Mouse (Mus musculus): ENCODE results near the gene Ryr1.
A peak's percentile ranks its signal among the peaks of the same experiment; 100 is the strongest.
"Not testable (repeated sequence)": the region's sequence is repeated elsewhere in the genome, so short reads cannot be mapped to it uniquely, and the experiment has no call there.

Ryr1 gene

DNA sequence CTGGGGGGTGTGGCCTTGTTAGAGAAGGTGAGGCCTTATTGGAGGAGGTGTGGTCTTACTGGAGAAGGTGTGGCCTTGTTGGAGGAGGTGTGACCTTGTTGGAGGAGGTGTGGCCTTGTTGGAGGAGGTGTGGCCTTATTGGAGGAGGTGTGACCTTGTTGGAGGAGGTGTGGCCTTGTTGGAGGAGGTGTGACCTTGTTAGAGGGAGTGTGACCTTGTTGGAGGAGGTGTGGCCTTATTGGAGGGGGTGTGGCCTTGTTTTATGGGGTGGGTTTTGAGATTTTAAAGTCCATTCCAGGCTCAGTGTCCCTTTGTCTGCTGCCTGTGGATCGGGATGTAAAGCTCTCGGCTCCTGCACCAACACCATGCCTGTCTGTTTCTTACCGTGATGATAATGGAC is 40.6 kb downstream of the Ryr1 start:
- DNase-seq (ENCODE audit: extremely low spot score) = no peak

DNA sequence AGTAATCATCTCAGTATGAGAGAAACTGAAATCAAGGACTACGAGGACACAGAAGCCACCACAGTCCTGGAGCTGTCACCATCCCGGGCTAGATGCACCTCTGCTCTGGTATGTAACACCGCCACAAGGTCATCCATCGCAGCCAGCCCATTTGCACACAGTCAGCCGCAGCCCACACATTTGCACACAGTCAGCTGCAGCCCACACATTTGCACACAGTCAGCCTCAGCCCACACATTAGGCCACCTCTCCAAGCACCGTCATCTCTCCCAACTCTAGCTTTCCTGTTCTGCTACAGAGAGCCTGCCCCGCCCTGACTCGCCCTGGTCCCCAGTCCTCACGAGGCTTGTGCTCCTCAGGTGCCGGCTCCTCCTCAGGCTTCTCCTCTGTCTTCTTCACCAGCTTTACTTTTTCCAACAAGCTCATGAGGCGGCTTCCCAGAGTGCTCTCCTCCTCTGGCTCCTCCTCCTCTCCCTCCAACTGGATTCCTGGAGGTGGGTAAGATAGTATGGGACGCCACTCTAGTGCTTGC is 45.5 kb downstream of the Ryr1 start:
- DNase-seq (ENCODE audit: extremely low spot score) = no peak

DNA sequence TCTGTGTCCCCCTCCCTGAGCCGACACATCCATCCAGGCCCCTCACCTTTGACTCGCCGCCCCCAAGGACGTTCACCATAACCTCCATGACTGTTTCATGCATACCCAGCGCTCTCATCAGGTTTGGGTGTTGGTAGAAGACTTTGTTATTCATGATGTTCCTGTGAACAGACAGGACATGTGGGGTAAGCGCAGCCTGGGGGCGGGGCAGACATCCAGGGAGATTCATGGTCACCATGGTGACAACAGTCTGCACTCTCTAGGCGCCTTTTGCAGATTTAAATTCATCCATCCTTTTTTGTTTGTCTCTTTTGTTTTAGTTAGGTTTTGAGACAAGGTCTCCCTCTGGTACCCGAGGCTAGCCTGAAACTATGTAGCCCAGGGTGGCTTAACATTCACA is 48.0 kb downstream of the Ryr1 start:
- DNase-seq (ENCODE audit: extremely low spot score) = no peak

DNA sequence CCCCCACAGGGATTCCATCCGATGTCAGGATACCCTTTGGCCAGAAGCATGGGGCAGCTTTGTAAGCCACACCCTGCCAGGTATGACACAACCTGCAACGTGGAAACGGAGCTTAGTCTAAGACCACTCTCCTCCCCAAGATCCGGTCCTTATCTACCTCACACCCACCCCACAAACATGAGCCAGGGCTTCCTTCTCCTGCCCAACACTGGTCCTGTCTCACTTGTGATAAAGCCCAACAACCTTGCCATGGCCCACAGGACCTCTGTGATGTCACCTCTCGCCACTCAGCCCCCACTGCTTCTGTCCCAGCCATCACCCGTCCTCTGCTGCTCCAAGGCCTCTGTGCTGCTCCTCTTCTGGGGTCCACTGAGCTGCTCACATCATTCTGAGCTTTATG is 49.8 kb downstream of the Ryr1 start:
- no peak for DNase-seq (ENCODE audit: extremely low spot score)

DNA sequence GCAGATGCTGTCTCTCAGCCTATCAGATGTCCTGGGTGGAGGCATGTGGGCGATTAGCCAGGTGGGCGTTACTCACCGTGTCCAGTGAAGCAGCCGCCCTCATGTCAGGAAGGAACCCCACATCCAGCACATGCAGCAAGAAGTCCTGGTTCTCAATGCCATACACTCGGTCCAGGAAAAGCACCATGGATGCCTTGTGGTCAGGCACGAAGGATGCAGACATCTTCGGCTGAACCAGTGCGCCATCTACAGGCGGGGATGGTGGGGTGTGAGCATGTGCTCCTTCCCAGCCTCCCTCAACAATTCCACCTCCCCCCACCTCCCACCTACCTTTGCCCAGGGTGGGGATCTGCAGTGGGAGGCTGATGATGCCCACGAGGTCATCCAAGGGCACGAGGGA is 52.3 kb downstream of the Ryr1 start:
- peak; percentile 49 for DNase-seq (ENCODE audit: extremely low spot score)

DNA sequence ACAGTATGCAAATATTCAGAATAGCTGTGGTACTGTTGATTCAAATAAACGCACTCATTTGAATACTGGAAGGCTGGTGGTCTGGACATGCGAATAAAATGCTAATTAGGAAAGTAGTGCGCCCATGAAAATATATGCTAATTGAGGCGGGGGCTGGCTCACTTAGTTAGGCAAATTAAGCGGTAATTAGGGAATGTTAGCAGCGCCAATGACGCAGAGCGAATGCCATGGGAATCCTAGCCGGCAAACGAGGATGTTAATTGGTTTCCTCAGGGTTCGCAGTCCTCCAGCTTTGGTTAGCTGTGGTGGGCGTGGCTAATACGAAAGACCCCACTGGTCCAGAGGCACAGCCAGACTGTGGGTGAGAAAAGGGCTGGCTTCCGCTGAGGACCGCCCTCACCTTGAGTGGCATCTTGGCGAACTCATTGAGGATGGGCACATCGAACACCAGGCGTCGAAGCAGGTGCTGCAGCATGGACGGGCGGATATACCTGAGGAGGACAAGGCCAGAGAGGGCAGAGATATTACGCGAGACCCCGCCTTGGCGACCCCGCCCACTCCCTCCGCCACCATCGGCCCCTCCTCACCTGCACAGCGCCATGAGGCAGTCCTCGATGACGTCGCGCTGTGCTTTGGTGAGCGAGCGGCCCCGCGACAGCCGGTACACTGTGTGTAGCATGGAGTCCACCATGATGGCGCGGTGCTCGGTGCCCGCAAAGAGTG is 53.6 kb downstream of the Ryr1 start:
- DNase-seq (ENCODE audit: extremely low spot score) = peak; percentile 48

DNA sequence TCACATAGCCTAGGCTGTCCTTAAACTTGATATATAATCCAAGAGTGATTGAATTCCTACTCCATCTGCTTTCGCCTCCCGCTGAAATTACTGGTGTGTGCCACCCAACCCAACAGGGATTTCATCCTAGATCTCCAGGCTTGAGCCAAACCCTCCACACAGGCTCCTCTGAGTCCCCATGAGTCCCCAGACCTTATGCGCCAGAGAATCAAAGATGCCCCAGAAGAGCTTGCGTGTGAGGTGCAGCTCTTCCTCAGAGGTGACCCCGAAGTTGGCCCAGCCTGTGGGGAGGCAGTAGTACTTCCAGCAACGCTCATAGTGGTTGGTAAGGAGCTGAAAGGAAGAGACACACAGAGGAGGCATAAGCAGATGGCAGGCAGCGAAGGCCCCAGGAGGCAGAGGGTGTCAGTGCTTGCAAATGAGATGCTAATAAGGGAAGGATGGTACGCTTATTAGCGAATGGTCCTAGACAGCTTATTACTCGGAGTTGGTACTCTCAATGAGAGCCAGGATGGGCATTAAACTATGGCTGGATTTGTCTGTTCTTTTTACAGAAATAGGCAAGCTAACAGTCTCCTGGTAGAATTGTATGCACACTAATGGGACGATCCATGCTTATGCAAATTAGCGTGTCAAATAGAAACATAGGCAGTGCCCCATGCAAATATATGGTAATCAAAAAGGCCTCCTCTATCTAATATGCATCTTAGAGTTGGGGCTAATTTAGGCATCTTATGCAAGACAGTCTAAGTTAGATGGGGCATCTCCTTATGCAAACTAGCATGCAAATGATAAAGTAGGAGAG is 54.4 kb downstream of the Ryr1 start:
- DNase-seq (ENCODE audit: extremely low spot score) = no peak

DNA sequence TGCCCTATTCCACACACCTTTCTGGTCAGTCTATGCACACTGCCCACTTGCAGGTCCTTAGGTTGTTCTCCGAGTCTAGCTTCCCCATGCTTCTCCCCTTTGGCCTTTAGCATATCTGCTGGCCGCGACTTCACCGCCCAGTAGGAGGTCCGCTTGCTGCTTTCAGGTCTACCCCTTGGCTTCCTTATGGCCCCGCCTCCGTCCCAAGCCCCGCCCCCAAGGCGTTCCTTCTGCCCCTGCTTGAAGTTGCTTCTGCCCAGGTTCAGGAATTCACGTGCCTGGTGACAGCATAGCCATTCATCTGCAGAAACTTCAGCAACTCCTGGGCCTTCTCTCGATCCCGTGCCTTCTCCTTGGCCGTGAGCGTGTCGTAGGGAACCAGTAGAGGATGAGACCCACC is 57.2 kb downstream of the Ryr1 start:
- peak; percentile 64 for DNase-seq (ENCODE audit: extremely low spot score)

DNA sequence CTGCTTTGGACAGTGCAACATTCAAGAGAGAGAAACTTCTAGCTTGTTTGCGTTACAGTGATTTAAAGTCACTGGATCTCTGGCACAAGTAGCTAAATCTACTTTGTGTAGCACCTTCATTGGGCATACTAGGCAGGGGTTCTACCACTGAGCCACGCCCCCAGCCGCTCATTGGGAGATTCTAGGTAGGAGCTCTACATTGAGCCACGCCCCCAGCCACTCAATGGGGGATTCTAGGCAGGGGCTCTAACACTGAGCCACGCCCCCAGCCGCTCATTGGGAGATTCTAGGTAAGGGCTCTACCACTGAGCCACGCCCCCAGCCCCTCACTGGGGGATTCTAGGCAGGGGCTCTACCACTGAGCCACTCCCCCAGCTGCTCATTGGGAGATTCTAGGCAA is 61.5 kb downstream of the Ryr1 start:
- DNase-seq (ENCODE audit: extremely low spot score) = not testable (repeated sequence)

DNA sequence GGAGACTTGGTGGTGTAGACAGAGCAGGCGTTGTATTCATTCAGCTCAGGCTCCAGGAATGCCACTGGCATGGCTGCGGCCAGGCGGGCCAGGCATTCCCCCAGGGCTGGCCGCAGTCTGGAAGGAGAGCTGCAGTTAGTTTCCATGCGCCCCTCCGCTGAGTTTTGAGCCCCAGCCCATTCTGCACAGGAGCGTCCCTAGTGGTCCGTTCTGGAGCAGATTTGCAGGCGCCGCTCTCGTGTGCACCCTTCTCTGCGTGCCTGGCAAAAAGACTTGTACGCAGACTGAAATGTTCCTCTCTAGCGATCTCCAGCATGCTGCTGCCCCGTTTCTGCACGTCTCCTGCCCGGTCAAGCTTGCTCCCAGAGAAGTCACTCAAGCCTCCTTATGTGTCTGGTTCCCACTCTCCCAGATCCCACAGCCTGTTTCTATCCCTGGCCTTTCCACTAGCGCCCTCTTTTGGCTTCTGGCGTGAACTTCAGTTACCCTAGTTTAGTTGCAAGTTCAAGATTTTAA is 63.4 kb downstream of the Ryr1 start:
- peak; percentile 68 for DNase-seq (ENCODE audit: extremely low spot score)

DNA sequence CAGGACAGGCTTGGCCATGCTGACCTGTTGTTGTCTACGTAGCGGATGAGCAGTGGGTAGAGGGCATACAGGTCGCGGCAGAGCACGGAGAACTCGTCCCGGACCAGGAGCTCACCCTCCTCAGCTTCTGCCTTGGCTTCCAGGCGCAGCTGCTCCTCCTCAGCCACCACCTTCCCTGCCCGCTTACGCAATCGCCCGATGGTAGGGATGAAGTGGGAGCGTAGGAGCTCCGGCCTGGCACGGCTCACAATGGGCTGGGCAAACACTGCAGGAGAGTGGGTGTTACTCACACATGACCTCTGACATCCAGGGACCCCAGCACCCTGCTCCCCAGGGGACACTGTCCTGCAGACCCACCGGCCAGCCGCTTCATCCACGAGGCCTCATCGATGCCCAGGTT is 65.5 kb downstream of the Ryr1 start:
- no peak for DNase-seq (ENCODE audit: extremely low spot score)

DNA sequence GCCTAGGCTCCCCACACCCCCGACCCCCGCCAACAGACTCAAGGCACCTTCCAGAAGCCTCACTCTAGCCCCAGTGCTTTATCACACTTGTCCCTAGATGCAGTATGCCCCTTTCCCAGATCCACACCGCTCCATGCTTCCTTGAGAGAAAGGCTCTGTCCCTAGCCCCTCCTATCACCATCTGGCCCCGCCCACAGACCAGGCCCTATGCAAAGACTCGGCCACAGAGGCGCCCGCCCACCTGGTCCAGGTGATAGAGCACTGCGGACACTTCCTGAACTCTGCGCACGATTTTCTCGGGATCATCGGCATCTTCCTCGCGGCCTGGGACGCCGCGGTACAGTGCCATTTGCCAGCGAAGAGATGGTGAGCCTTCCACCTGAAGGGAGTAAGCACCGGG is 72.2 kb downstream of the Ryr1 start:
- DNase-seq (ENCODE audit: extremely low spot score) = no peak

DNA sequence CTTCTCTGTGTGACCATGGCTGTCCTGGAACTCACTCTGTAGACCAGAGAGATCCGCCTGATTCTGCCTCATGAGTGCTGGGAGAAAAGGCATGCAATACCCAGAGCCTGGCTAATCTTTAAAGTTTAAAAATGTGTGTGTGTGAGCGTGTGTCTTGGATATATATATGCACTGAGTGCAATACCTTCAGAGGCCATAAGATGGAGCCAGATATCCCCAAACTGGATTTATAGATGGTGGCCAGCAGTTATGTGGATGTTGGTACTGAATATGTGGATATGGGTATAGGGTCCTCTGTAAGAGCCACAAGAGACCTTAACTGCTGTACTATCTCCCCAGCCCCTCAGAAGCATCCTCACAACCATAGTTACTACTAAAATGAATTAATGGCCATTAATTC is 74.2 kb downstream of the Ryr1 start:
- DNase-seq (ENCODE audit: extremely low spot score) = peak; percentile 39

DNA sequence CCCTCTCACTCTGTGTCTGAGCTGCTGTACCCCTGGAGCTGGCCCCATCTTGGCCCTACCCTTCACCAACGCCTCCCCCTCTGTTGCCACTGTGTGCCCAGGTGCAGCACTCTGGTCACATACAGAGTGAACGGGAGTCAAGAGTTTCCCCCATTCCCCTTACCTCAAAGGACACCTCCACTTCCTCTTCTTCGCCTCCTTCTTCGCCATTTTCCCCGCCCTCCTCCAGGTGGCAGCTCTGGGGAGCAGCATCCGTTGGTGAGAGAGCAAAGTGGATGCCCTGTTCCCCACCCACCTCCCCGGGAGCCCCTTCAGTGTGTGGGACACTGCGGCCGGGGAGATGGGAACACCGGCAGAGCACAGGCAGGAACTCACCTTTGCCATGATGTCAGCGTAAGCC is 76.4 kb downstream of the Ryr1 start:
- DNase-seq (ENCODE audit: extremely low spot score) = no peak

DNA sequence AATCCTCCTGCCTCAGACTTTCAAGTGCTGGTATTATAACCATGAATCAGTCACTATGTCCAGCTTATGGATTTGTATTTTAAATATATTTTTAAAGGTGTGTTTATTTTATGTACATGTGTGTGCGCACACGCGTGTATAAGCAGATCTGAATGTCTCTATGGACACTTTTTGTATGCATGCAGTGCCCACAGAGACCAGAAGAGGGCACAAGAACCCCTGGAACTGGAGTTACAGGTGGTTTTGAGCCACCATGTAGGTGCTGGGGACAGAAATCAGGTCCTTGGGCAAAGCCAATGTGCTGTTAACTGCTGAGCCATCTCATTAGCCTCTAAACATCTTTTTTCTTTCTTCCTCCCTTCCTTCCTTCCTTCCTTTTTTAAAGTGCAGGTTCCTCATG is 76.9 kb downstream of the Ryr1 start:
- DNase-seq (ENCODE audit: extremely low spot score) = no peak

DNA sequence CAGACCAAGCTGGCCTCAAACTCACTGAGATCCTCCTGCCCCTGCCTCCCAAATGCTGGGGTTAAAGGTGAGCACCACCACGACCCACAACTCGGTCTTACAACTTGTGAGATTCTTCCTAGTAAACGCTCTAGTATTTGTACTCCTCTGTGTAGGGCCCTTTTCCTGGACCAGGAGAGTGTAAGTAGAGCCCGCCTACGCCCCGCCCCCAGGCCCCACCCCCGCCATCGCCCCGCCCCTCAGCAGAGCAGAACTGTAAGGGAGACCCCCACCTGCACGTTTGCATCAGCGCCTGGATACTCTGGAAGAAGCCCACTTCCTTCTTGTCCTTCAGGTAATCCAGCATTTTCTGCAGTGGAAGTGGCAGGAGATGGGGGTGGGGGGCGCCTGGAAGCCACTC is 78.4 kb downstream of the Ryr1 start:
- DNase-seq (ENCODE audit: extremely low spot score) = peak; percentile 38

DNA sequence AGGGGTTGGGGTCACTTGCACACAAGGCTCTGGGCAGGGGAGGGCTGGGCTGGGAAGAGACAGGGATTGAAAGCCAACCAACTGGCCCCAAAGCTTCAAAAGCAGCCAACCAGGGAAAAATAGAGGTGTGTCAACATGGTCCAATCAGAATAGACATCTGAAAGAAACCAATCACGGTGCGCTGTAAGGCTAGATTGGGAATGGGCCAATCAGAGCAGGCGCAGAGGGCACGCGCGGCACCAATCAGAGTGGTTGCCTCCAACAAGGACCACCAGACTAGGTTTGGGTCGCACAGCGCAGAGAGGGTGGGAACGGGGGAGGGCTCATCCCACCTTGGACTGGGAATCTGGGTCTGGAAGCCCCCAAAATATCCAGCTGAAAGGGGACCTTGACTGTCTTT is 80.7 kb downstream of the Ryr1 start:
- DNase-seq (ENCODE audit: extremely low spot score) = peak; percentile 19

DNA sequence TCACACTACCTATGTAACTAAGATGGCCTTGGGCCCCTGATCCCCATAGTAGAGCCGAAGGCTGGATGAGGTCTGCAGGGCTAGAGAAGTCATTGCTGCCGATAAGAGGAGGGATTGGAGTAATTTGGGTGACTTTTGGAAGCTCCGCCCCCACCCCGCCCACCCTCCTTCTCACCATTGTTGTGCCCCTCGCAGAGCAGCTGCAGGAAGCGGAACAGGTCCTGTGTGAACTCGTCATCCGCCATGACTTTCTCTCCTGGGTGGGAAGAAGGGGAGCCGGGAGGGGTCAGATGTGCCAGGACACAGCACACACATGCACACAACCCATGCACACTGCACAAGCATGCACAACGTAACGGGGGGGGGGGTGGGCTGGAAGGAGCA is 81.3 kb downstream of the Ryr1 start:
- DNase-seq (ENCODE audit: extremely low spot score) = no peak

DNA sequence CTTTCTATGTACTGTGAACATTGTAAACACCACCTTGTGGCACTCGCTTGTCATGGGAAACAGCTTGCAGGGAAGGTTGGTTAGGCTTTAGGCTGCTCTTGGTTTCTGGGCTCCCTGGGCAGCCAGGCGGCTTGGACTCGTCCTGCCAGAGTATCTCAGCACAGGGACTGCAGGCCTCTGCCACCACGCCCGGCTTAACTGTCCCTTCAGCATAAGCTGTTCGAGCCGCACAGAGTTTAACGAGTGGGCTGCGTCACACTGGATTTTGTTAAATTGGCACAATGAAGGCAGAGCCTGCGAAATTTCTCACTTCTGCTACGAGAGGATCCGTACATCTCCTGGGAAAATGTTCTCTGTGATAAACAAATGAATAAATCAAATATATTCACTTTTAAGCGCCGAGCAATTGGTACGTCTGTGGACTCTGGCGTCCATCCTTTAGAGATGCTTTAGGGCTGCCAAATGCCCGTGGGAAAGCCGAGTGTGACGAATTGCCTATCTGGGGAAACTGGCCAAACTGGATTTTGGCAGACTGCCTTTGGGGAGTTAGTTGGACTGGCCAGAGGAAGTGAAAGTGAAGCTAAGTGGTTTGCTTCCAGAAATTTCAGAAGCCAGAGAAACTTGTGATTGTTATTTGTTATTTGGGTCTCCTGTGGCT is 81.8 kb downstream of the Ryr1 start:
- no peak for DNase-seq (ENCODE audit: extremely low spot score)

DNA sequence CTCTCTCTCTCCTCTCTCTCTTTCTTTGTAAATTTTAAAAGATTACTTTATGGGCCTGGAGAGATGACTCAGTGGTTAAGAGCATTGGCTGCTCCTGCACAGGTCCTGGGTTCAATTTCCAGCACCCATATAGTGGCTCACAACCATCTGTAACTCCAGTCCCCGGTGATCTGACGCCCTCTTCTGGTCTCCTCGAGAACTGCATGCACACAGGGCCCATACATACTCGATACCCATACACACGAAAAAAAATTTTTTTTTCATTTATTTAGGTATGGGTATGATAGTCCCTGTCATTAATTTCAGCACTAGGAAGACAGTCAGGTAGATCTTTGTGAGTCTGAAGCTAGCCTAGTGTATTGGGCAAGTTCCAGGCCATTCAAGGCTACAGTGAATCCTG is 83.8 kb downstream of the Ryr1 start:
- no peak for DNase-seq (ENCODE audit: extremely low spot score)

DNA sequence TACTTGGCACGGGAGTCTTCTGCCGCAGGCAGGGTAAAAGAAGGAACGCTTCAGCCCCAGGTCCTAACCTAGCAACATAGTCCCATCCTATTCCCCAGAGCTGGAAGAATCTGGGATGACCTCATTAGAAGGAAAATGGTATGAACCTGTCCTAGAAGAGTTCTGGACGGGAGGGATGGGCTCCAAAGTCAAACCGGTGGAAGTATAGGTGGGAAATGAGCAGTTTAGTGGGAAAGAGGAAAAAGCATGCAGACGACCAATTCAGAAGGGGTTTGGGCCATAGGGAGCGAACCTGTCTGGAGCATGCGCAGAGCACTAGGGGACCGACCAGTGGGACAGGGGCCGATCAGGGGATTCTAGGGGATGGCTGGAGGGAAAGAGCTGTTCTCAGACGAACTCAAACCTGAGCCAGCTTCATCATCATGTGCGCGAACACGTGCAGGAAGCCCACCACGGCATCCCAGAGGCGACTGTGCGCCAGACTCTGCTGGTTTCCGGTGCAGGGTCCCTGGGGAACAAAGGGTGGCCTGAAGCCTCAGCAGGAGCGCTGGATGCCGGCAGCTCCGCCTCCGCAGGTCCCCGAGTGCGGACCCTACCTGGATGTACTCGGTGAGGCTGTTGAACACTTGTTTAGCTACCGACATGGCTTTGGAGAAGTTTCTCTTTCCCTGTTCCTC is 84.9 kb downstream of the Ryr1 start:
- DNase-seq (ENCODE audit: extremely low spot score) = peak; percentile 82

DNA sequence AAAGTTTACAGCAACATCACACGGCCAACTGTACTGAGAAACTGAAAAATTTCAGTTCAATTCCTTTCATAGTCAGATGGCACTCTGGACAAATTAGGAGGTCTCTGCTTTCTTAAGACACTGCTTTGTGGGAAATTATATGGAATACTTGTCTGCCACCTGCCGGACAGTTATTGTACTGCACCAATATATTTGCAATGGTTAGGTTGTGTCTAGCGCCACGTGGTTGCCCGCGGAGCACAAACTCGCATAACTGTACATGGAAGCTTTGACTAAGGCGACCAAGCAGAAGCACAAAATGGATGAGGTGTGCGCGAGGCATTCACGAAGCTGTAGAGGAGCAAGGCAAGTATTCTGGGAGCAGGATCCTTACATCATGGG is 85.4 kb downstream of the Ryr1 start:
- DNase-seq (ENCODE audit: extremely low spot score) = peak; percentile 92
